Mouse (Mus musculus) CH12.LX (cell line): ENCODE results near the gene Tmem274.

Experiments
- CTCF ChIP-seq, 2 experiments: IDR thresholded peaks in 1 of 2; conservative IDR thresholded peaks in 1 of 2; 2 replicates each; pipeline ENCODE4 v1.5.1; 2011 to 2012; ENCODE audit warnings: low read depth in 2 of 2, low read length in 2 of 2, improper control_type of control experiment in 1 of 2, inconsistent platforms in 1 of 2, mild to moderate bottlenecking in 1 of 2, moderate library complexity in 1 of 2
- ELF1 ChIP-seq: IDR thresholded peaks from 2 replicates; pipeline ENCODE4 v1.6.1; 2014; ENCODE audit warnings: low read depth, mild to moderate bottlenecking, inconsistent platforms, low read length, improper control_type of control experiment
- EP300 ChIP-seq: IDR thresholded peaks from 2 replicates; pipeline ENCODE4 v1.6.1; 2011; ENCODE audit warnings: low read length, improper control_type of control experiment
- KAT2A ChIP-seq: IDR thresholded peaks from 2 replicates; pipeline ENCODE4 v1.6.1; 2012; ENCODE audit warnings: low read length, improper control_type of control experiment, inconsistent platforms; ENCODE audit not compliant: insufficient replicate concordance
- MAFK ChIP-seq: IDR thresholded peaks from 2 replicates; pipeline ENCODE4 v1.6.1; 2011; ENCODE audit warnings: low read length, improper control_type of control experiment; ENCODE audit not compliant: insufficient replicate concordance
- MAZ ChIP-seq: IDR thresholded peaks from 2 replicates; pipeline ENCODE4 v1.6.1; 2012; ENCODE audit warnings: low read depth, mild to moderate bottlenecking, inconsistent platforms, low read length, improper control_type of control experiment, moderate library complexity
- MEF2A ChIP-seq: IDR thresholded peaks from 2 replicates; pipeline ENCODE4 v1.6.1; 2014; ENCODE audit warnings: low read depth, mild to moderate bottlenecking, inconsistent platforms, low read length, improper control_type of control experiment, borderline replicate concordance
- POLR2AphosphoS2 ChIP-seq: IDR thresholded peaks from 2 replicates; pipeline ENCODE4 v1.6.1; 2011; ENCODE audit warnings: low read depth, low read length, improper control_type of control experiment
- RAD21 ChIP-seq: IDR thresholded peaks from 2 replicates; pipeline ENCODE4 v1.6.1; 2011; ENCODE audit warnings: low read depth, mild to moderate bottlenecking, low read length, improper control_type of control experiment, moderate library complexity
- UBTF ChIP-seq: IDR thresholded peaks from 2 replicates; pipeline ENCODE4 v1.6.1; 2012; ENCODE audit warnings: low read depth, mild to moderate bottlenecking, inconsistent platforms, low read length, improper control_type of control experiment, moderate library complexity
- ZC3H11A ChIP-seq: IDR thresholded peaks from 2 replicates; pipeline ENCODE4 v1.6.1; 2012; ENCODE audit warnings: low read depth, mild to moderate bottlenecking, inconsistent platforms, low read length, improper control_type of control experiment

- TF ChIP-seq MAZ (no peak), RAD21 (no peak), MAFK (no peak), MEF2A (no peak), CTCF (conservative IDR thresholded peaks at IDR 0.05 in 1 of 2, IDR thresholded peaks at IDR 0.05 in 1 of 2; ENCODE audit: low read depth in 2 of 2, low read length in 2 of 2) (no peak), ELF1 (no peak), EP300 (no peak), UBTF (no peak), POLR2AphosphoS2 (no peak), ZC3H11A (no peak), KAT2A (no peak)
Observed at GRCm38 (mm10) chr4:149461579-149462304, 15.4 kb upstream of the Tmem274 start.
